Mouse (Mus musculus) CH12.LX (cell line): ENCODE results near the gene Sapcd2.
A peak's percentile ranks its signal among the peaks of the same experiment; 100 is the strongest.

Source experiments
- BHLHE40 ChIP-seq: IDR thresholded peaks from 2 replicates; pipeline ENCODE4 v1.6.1; 2011; ENCODE audit warnings: mild to moderate bottlenecking, low read depth, low read length, improper control_type of control experiment
- CTCF ChIP-seq, 2 experiments: IDR thresholded peaks in 1 of 2; conservative IDR thresholded peaks in 1 of 2; 2 replicates each; pipeline ENCODE4 v1.5.1; 2011 to 2012; ENCODE audit warnings: low read depth in 2 of 2, low read length in 2 of 2, improper control_type of control experiment in 1 of 2, inconsistent platforms in 1 of 2, mild to moderate bottlenecking in 1 of 2, moderate library complexity in 1 of 2
- EP300 ChIP-seq: IDR thresholded peaks from 2 replicates; pipeline ENCODE4 v1.6.1; 2011; ENCODE audit warnings: low read length, improper control_type of control experiment
- MEF2A ChIP-seq: IDR thresholded peaks from 2 replicates; pipeline ENCODE4 v1.6.1; 2014; ENCODE audit warnings: low read depth, mild to moderate bottlenecking, inconsistent platforms, low read length, improper control_type of control experiment, borderline replicate concordance

GRCm38 (mm10) chr2:25356208-25357079 lies 15.7 kb upstream of the Sapcd2 start, which contains the start of gene Dpp7:
- TF ChIP-seq MEF2A: 0 out of 2 replicates have a peak, but pooled peaks have one; percentile 10
- no peak for TF ChIP-seq CTCF (conservative IDR thresholded peaks at IDR 0.05 in 1 of 2, IDR thresholded peaks at IDR 0.05 in 1 of 2; ENCODE audit: low read depth in 2 of 2, low read length in 2 of 2)
- peak; percentile 39; the same call in 1 of the 2 replicates for TF ChIP-seq EP300
- peak; percentile 95 for TF ChIP-seq BHLHE40
